9 mouse cellular contexts compared by ENCODE assay signal in genomic region chr1:165616652-165617051, GRCm38 (mm10). TPM values are rescaled to one million over a fixed set of nuclear protein-coding genes. Genes with fewer than 3 reads are reported as not detected.
A peak's percentile ranks its signal among the peaks of the same experiment; 100 is the strongest.
DNase-seq lines count a peak whose midpoint lies in the region; ATAC-seq and TF ChIP-seq lines count a peak whose summit lies in the region.
"Had no signal": no experiment of that assay in that cellular context is flagged by ENCODE, and none has a peak within 500 bp of the region (broad histone marks: within the 10 kb centered on the region; RNA-seq: fewer than 3 reads in every experiment).

No protein-coding gene starts in this region.

- no peak for ATAC-seq in heart, embryonic 13.5 days (ENCODE audit: extremely low read depth, insufficient number of reproducible peaks, low FRiP score, low TSS enrichment)
- no peak for ATAC-seq in forebrain, postnatal 0 days
- no peak for ATAC-seq in liver, embryonic 13.5 days (ENCODE audit: low read depth)
- ATAC-seq in frontal cortex, adult (ENCODE audit: low TSS enrichment) = no peak
- ATAC-seq in activated CD4-positive, CD25-positive, alpha-beta regulatory T cell, adult 4 months = no peak

- H3K27me3 ChIP-seq in heart, embryonic 13.5 days (replicated peaks) = no peaks in the 10 kb centered on the region
- H3K27me3 ChIP-seq in forebrain, postnatal 0 days (ENCODE audit: insufficient read depth, low read length) = no peaks in the 10 kb centered on the region
- no peaks in the 10 kb centered on the region for H3K27me3 ChIP-seq in liver, embryonic 13.5 days
- H3K27me3 ChIP-seq: CH12.LX had no signal

- H3K4me2 ChIP-seq in heart, embryonic 13.5 days = peak overlapping the region; percentile 34; the same call in 1 of the 2 replicates
- H3K4me2 ChIP-seq in forebrain, postnatal 0 days (ENCODE audit: low read depth) = no peak overlapping the region
- peak overlapping the region; percentile 36; the same call in 1 of the 2 replicates for H3K4me2 ChIP-seq in liver, embryonic 13.5 days

- H3K4me3 ChIP-seq in heart, embryonic 13.5 days = no peak overlapping the region
- no peak overlapping the region for H3K4me3 ChIP-seq in forebrain, postnatal 0 days (ENCODE audit: low read depth, low read length)
- no peak overlapping the region for H3K4me3 ChIP-seq in liver, embryonic 13.5 days (replicated peaks)

- H3K27ac ChIP-seq in heart, embryonic 13.5 days (replicated peaks) = peak overlapping the region; percentile 87
- peak overlapping the region; percentile 62; the same call in 1 of the 2 replicates for H3K27ac ChIP-seq in forebrain, postnatal 0 days (ENCODE audit: low read depth, low read length)
- H3K27ac ChIP-seq in liver, embryonic 13.5 days = peak overlapping the region; percentile 77

- H3K36me3 ChIP-seq in heart, embryonic 13.5 days = peaks cover 30% of the 10 kb centered on the region
- H3K36me3 ChIP-seq in forebrain, postnatal 0 days (ENCODE audit: insufficient read depth) = peaks cover 4% of the 10 kb centered on the region; the same call in 1 of the 2 replicates
- peaks cover 6% of the 10 kb centered on the region for H3K36me3 ChIP-seq in liver, embryonic 13.5 days

- no peak for TF ChIP-seq CTCF in forebrain, postnatal 0 days (IDR thresholded peaks at IDR 0.05; ENCODE audit: low read depth)

- H3K9me3 ChIP-seq in heart, embryonic 13.5 days = 0 out of 2 replicates have a peak, but pooled peaks cover 8% of the 10 kb centered on the region
- peaks cover 8% of the 10 kb centered on the region; the same call in 1 of the 2 replicates for H3K9me3 ChIP-seq in forebrain, postnatal 0 days (ENCODE audit: low read length)
- no peaks in the 10 kb centered on the region for H3K9me3 ChIP-seq in liver, embryonic 13.5 days (replicated peaks)

- peaks cover 59% of the 10 kb centered on the region for H3K4me1 ChIP-seq in heart, embryonic 13.5 days
- no peaks in the 10 kb centered on the region for H3K4me1 ChIP-seq in forebrain, postnatal 0 days (ENCODE audit: insufficient read depth)
- peaks cover 39% of the 10 kb centered on the region for H3K4me1 ChIP-seq in liver, embryonic 13.5 days (replicated peaks)

- whole genome bisulfite sequencing in heart, embryonic 13.5 days = 36% methylated on average over 7 of the region's 7 CpGs
- 60% methylated on average over 7 of the region's 7 CpGs for WGBS in forebrain, postnatal 0 days
- 40% methylated on average over 7 of the region's 7 CpGs for WGBS in liver, embryonic 13.5 days (ENCODE audit: insufficient replicate concordance)

- H3K9ac ChIP-seq in heart, embryonic 13.5 days = peak overlapping the region; percentile 44; the same call in 1 of the 2 replicates
- 0 out of 2 replicates have a peak overlapping the region, but pooled peaks have one; percentile 6 for H3K9ac ChIP-seq in forebrain, postnatal 0 days
- no peak overlapping the region for H3K9ac ChIP-seq in liver, embryonic 13.5 days

- DNase-seq in heart, adult 9 months (ENCODE audit: low spot score in 2 of 2) = no peak
- DNase-seq in adipocyte (ENCODE audit: low spot score) = peak; percentile 90
- DNase-seq in forebrain, postnatal 0 days = no peak
- DNase-seq in liver, embryonic 13.5 days = no peak
- no peak for DNase-seq in adrenal gland, adult 8-10 months

RNA-seq across cellular contexts. Expression of gene Mpzl1, which starts 17.7 kb away (rescaled TPM):
- 106 and 116 TPM in 2 replicates for polyA plus RNA-seq in heart, embryonic 13.5 days (2015; fragmentation: Nextera tagmentation; extraction: Ambion mirVana)
- total RNA-seq in forebrain, postnatal 0 days (2014; rRNA removed) = 23.9 and 25.2 TPM in 2 replicates
- polyA plus RNA-seq in forebrain, postnatal 0 days (2015; fragmentation: Nextera tagmentation; extraction: Ambion mirVana) = 117 and 127 TPM in 2 replicates
- 31.9 and 36.0 TPM in 2 replicates for polyA plus RNA-seq in liver, embryonic 13.5 days (2015; fragmentation: Nextera tagmentation; extraction: Ambion mirVana)
- 10 to 100 TPM; 14.6 to 25.4 (median 22.3) TPM for total RNA-seq in adrenal gland, adult 8-10 months (2022)
- 1 to 10 TPM in 1 of 2 experiments, not detected in 1; 1.4 TPM for polyA plus RNA-seq in activated CD4-positive, CD25-positive, alpha-beta regulatory T cell, adult 4 months (2017; shearing (Covaris generic))

Comparison
In these comparisons a context has a peak if more than half of its experiments do, and no peak if none do; other contexts are left out.
1. RNA of gene Mpzl1, which starts 17.7 kb away (polyA plus RNA-seq): 117 to 127 TPM in forebrain, postnatal 0 days, 106 to 116 TPM in heart, embryonic 13.5 days and 31.9 to 36.0 TPM in liver, embryonic 13.5 days; 1.4 TPM in activated CD4-positive, CD25-positive, alpha-beta regulatory T cell, adult 4 months; every median in the first group is over 10 times any median in the second.
2. Peak in every context shown above with its lines, with median percentiles within 50 percentile points of each other: H3K27ac ChIP-seq.